Mouse (Mus musculus) cerebellum, postnatal 25 days (tissue): ENCODE data around the gene Olfr652.

Source experiments
- DNase-seq, 2 experiments: peaks; one replicate each; pipeline ENCODE4 v3.0.0; 2021; ENCODE audit warnings: mixed read lengths in 2 of 2

Gene Olfr652

DNA sequence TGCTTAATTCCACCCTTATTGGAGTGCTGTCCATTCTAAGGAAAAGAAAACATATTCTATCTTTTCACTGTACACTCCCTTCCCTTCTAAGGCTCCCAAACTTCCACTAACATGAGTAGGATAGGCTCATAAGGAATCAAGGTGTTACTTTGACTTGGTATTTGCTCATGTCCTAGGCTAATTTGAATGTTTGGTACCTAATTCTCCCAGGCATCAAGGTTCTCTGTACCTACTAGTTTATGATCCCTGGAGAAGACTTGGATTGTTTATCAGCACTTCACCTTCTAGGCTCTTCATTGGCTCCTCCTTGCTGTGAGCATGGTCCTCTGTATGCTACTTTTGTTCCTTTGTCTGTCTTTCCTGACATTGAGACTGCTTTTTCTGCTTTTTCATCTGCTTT lies at the start of gene Olfr652:
Gene Olfr652, plus strand, starts transcription at position 301 of the 400 bp plus-strand sequence.
- no peak for DNase-seq

GRCm38 (mm10) chr7:104549833-104550232 lies 10.9 kb upstream of the Olfr652 start, which contains the start of gene Olfr651:
TSS of gene Olfr651 (plus strand) at chr7:104550133.
- DNase-seq, result no peak

GRCm38 (mm10) chr7:104552700-104553099 lies 8.0 kb upstream of the Olfr652 start:
- DNase-seq, result no peak

- DNase-seq, result no peak
These were observed 16.3 kb downstream of the Olfr652 start, which contains the start of gene Olfr653 for GRCm38 (mm10) chr7:104577014-104577413. TSS of gene Olfr653 (plus strand) at chr7:104577314.

DNA sequence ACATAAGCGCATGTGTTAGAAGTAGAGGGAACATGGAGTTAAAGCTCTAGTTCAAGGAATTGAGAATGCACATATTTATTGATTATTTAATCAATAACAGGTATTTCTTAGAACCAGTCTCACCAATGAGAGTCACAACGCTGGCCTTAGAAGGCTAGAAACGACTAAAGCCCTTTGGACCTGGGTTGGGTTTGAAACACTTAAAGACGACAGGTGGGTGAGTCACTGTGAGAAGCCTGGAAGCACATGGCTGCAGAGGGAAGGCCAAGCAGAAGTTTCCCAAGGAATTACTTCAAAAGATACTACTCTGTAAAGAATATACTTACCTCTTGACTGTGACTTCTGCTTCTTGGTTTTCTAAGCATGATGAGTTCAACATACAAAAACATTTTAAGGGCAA lies 20.1 kb downstream of the Olfr652 start:
- DNase-seq, result no peak

- no peak for DNase-seq
These were observed 20.7 kb downstream of the Olfr652 start for GRCm38 (mm10) chr7:104581429-104581828.

DNA sequence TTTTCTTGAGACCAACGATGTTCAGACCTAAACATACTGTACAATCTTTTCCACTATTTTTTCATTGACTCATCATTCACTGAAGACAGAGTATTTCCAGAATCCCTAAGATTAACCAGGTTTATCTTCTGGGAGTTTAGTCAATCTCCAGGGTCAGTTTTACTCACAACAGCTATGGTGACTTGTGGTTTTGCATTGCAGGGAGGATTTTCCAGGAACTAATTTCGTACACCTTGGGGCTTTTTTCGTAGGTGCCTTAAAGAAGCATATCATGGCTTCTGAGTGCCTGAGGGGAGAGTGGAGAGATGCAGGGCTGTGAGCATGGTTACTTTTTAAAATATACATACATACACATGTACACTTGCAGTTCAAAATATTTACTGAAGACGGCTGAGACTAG lies 26.0 kb downstream of the Olfr652 start, which contains the start of gene Olfr654:
Gene Olfr654, plus strand, starts transcription at position 301 of the 400 bp plus-strand sequence.
- DNase-seq, result no peak

- no peak for DNase-seq
These were observed 27.6 kb downstream of the Olfr652 start for GRCm38 (mm10) chr7:104588274-104588673.

DNA sequence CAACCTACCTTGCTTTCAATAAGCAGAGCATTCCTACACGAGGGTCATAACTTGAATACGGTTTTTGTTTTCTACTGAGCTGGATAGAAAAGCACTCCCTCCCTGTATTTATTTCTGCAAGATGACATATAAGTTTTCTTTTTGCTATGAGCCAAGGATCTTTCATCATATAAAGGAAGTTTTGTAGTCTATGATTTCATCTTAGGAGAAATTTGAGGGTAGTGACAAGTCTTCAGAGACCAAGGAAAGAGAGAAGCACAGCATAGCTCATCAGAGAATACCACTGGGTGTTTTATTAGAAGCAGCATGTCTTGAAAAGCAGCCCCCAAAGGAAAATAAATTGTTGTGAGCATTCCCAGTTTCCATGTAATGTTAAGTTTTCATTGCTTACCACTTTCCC lies 41.0 kb downstream of the Olfr652 start, which contains the start of gene Olfr655:
Gene Olfr655, minus strand, starts transcription at position 101 of the 400 bp plus-strand sequence.
- no peak for DNase-seq

DNA sequence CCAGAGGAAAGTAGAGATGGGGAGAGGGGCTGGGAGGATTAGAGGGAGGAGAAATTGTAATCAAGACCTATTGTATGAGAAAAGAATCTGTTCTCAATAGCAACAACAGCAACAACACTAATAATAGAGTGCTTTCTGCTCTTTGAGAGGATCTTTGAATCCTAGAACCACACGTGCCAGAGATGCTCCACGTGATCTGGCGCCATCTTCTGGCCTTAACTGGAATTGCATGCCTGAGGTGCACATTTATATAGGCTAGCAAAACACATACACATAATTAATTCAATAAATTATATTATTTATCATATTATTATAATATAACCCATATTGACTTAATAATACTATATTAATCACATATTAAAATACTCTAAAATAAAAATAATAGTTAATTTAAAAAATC lies 42.5 kb downstream of the Olfr652 start:
- DNase-seq, result peak in 1 of 2 experiments; percentile 2

- DNase-seq, result no peak
These were observed 44.0 kb downstream of the Olfr652 start for GRCm38 (mm10) chr7:104604727-104605126.

DNA sequence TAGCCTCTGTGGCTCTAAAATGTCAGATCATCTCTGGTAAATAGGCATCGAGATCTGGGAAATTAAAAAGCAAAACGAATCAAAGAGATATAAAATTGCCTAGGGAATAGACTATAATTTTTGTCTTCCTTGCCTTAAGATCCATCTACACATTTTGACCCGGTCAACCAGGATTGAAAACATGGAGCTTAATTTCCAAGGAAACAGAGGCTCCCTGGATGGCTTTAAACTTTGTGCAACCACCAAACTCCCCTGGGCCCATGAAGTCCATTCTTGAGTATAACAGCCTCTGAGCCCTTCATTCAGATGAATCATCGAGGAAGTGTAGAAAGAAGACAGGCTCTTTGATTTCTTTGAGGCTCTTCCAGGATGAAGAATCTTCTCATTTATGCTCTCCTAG lies 53.0 kb downstream of the Olfr652 start, which contains the start of gene Olfr656:
Gene Olfr656, plus strand, starts transcription at position 301 of the 400 bp plus-strand sequence.
- DNase-seq, result no peak
